10 mouse cellular contexts compared by ENCODE assay signal in the genomic region with DNA sequence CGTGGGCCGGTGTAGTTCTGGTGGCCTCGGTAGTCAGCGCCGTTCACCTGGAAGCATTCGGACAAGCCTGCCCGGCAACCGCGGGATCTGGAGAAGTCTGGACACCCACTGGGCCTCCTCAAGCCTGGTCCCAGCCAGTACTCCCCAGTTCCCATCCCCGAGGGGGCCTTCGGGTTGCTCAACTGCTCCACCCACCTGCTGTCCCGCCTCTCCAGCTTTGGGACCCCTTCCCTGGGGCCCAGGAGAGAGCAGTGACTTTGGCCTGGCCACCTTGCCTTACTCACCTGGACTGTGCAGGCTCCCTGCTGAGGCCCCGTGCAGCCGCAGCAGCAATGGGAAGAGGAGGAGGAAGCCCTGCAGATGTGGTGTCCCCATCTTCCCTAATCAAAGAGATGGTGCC. TPM values are rescaled to one million over a fixed set of nuclear protein-coding genes. Genes with fewer than 3 reads are reported as not detected.
DNase-seq lines count a peak whose midpoint lies in the region; ATAC-seq and TF ChIP-seq lines count a peak whose summit lies in the region.
"Had no signal": no experiment of that assay in that cellular context is flagged by ENCODE, and none has a peak within 500 bp of the region (broad histone marks: within the 10 kb centered on the region; RNA-seq: fewer than 3 reads in every experiment).

No protein-coding gene starts in this region.

- WGBS in lung, embryonic 15.5 days, result 5% methylated on average over 14 of the region's 14 CpGs
- 14% methylated on average over 14 of the region's 14 CpGs for WGBS in lung, adult 2 months
- WGBS in midbrain, embryonic 10.5 days, result 3% methylated on average over 14 of the region's 14 CpGs

- peak overlapping the region; percentile 29; the same call in 1 of the 2 replicates for H3K4me3 ChIP-seq in lung, embryonic 15.5 days
- H3K4me3 ChIP-seq in lung, adult 2 months (replicated peaks; ENCODE audit: extremely low read depth, low read depth, low read length), result no peak overlapping the region
- peak overlapping the region; percentile 52 for H3K4me3 ChIP-seq in midbrain, embryonic 10.5 days

- TF ChIP-seq POLR2A in lung, adult 2 months (IDR thresholded peaks at IDR 0.05; ENCODE audit: borderline replicate concordance, extremely low read depth, low read depth, low read length), result no peak

- H3K4me1 ChIP-seq in lung, embryonic 15.5 days, result peaks cover 38% of the 10 kb centered on the region
- H3K4me1 ChIP-seq in lung, adult 2 months (ENCODE audit: control insufficient read depth, insufficient read depth, low read length), result peaks cover 8% of the 10 kb centered on the region
- peaks cover 52% of the 10 kb centered on the region for H3K4me1 ChIP-seq in midbrain, embryonic 10.5 days

- no peaks in the 10 kb centered on the region for H3K9me3 ChIP-seq in lung, embryonic 15.5 days
- 0 out of 2 replicates have a peak, but pooled peaks cover 2% of the 10 kb centered on the region for H3K9me3 ChIP-seq in midbrain, embryonic 10.5 days (replicated peaks)

- peak overlapping the region; percentile 51; the same call in 1 of the 2 replicates for H3K4me2 ChIP-seq in lung, embryonic 15.5 days

- no peak for ATAC-seq in lung, embryonic 15.5 days (ENCODE audit: borderline replicate concordance, extremely low read depth, low FRiP score, low TSS enrichment)
- ATAC-seq in erythroblast, adult 5-6 weeks (replicated peaks; ENCODE audit: low FRiP score, poor library complexity, severe bottlenecking), result no peak

- DNase-seq in embryo, embryonic 10 days (ENCODE audit: low spot score), result peak; percentile 5
- DNase-seq in embryo, embryonic 11 days, result no peak
- DNase-seq in lung, adult 2 months, result no peak
- DNase-seq in midbrain, embryonic 10.5 days (ENCODE audit: low spot score), result no peak
- DNase-seq in testis, postnatal 14 days (ENCODE audit: low spot score), result no peak
- no peak for DNase-seq in lung, postnatal 25 days (ENCODE audit: low spot score)
- DNase-seq: cerebellum, adult 8-10 months; thymus, adult 2 months had no signal

- no peak overlapping the region for H3K27ac ChIP-seq in lung, embryonic 15.5 days
- H3K27ac ChIP-seq in midbrain, embryonic 10.5 days (replicated peaks), result no peak overlapping the region

- no peak for TF ChIP-seq CTCF in lung, adult 2 months (IDR thresholded peaks at IDR 0.05; ENCODE audit: insufficient read depth, low read length)

- H3K9ac ChIP-seq in lung, embryonic 15.5 days, result no peak overlapping the region

- peaks cover 79% of the 10 kb centered on the region for H3K27me3 ChIP-seq in lung, embryonic 15.5 days
- peaks cover 90% of the 10 kb centered on the region for H3K27me3 ChIP-seq in midbrain, embryonic 10.5 days (ENCODE audit: low read depth, poor library complexity, severe bottlenecking)

- H3K36me3 ChIP-seq in lung, embryonic 15.5 days, result no peaks in the 10 kb centered on the region
- H3K36me3 ChIP-seq in midbrain, embryonic 10.5 days, result no peaks in the 10 kb centered on the region

RNA-seq across cellular contexts. Expression of a gene that starts 1.0 kb away (rescaled TPM):
- 0.38 and 1.1 TPM in 2 replicates for polyA plus RNA-seq in lung, embryonic 15.5 days (2015; fragmentation: Nextera tagmentation; extraction: Ambion mirVana)
- polyA plus RNA-seq in lung, adult 2 months (2012; rRNA removed), result 0.81 and 1.1 TPM in 2 replicates
- 1.7 and 2.3 TPM in 2 replicates for polyA plus RNA-seq in midbrain, embryonic 10.5 days (2016; fragmentation: Nextera tagmentation; extraction: Ambion mirVana)
- not detected in 2 replicates for total RNA-seq in erythroblast, adult 5-6 weeks (2015; ENCODE audit: low replicate concordance)
- total RNA-seq in erythroblast, adult 5-6 weeks (2017; ENCODE audit: low replicate concordance), result not detected in 2 replicates

RNA-seq across cellular contexts. Expression of a gene that starts 4.0 kb away (rescaled TPM):
- 43.9 and 46.7 TPM in 2 replicates for polyA plus RNA-seq in lung, embryonic 15.5 days (2015; fragmentation: Nextera tagmentation; extraction: Ambion mirVana)
- polyA plus RNA-seq in lung, adult 2 months (2012; rRNA removed), result 59.8 and 63.5 TPM in 2 replicates
- polyA plus RNA-seq in midbrain, embryonic 10.5 days (2016; fragmentation: Nextera tagmentation; extraction: Ambion mirVana), result 27.6 and 36.2 TPM in 2 replicates
- total RNA-seq in erythroblast, adult 5-6 weeks (2015; ENCODE audit: low replicate concordance), result 1.2 TPM in 1 of 2 replicates, not detected in the other
- total RNA-seq in erythroblast, adult 5-6 weeks (2017; ENCODE audit: low replicate concordance), result 1.4 and 4.3 TPM in 2 replicates

RNA-seq across cellular contexts. Expression of a gene that starts 18.5 kb away (rescaled TPM):
- polyA plus RNA-seq in lung, embryonic 15.5 days (2015; fragmentation: Nextera tagmentation; extraction: Ambion mirVana), result 61.7 and 68.6 TPM in 2 replicates
- polyA plus RNA-seq in lung, adult 2 months (2012; rRNA removed), result 21.8 and 25.3 TPM in 2 replicates
- polyA plus RNA-seq in midbrain, embryonic 10.5 days (2016; fragmentation: Nextera tagmentation; extraction: Ambion mirVana), result 58.5 and 59.7 TPM in 2 replicates
- total RNA-seq in erythroblast, adult 5-6 weeks (2015; ENCODE audit: low replicate concordance), result 10.0 and 14.2 TPM in 2 replicates
- 7.3 and 9.2 TPM in 2 replicates for total RNA-seq in erythroblast, adult 5-6 weeks (2017; ENCODE audit: low replicate concordance)

RNA-seq across cellular contexts. Expression of a gene that starts 22.1 kb away (rescaled TPM):
- 0.09 and 0.28 TPM in 2 replicates for polyA plus RNA-seq in lung, embryonic 15.5 days (2015; fragmentation: Nextera tagmentation; extraction: Ambion mirVana)
- polyA plus RNA-seq in lung, adult 2 months (2012; rRNA removed), result not detected in 2 replicates
- not detected in 2 replicates for polyA plus RNA-seq in midbrain, embryonic 10.5 days (2016; fragmentation: Nextera tagmentation; extraction: Ambion mirVana)
- not detected in 2 replicates for total RNA-seq in erythroblast, adult 5-6 weeks (2015; ENCODE audit: low replicate concordance)
- not detected in 2 replicates for total RNA-seq in erythroblast, adult 5-6 weeks (2017; ENCODE audit: low replicate concordance)

RNA-seq across cellular contexts. Expression of a gene that starts 26.8 kb away (rescaled TPM):
- 70.5 TPM in 2 replicates for polyA plus RNA-seq in lung, embryonic 15.5 days (2015; fragmentation: Nextera tagmentation; extraction: Ambion mirVana)
- polyA plus RNA-seq in lung, adult 2 months (2012; rRNA removed), result 37.1 and 39.1 TPM in 2 replicates
- 187 and 202 TPM in 2 replicates for polyA plus RNA-seq in midbrain, embryonic 10.5 days (2016; fragmentation: Nextera tagmentation; extraction: Ambion mirVana)
- 2.1 and 2.3 TPM in 2 replicates for total RNA-seq in erythroblast, adult 5-6 weeks (2015; ENCODE audit: low replicate concordance)
- total RNA-seq in erythroblast, adult 5-6 weeks (2017; ENCODE audit: low replicate concordance), result 3.8 and 4.7 TPM in 2 replicates
